Mouse (Mus musculus): ENCODE data around the gene Capn13. TPM values are rescaled to one million over a fixed set of nuclear protein-coding genes. Genes with fewer than 3 reads are reported as not detected.

The Capn13 gene
- polyA plus RNA-seq, 1 experiment, result not detected

GRCm38 (mm10) chr17:73393361-73393760, 7.3 kb downstream of the Capn13 start:
- H3K4me3 ChIP-seq (ENCODE audit: insufficient read depth, low read length), result no peak overlapping the region
- H3K4me1 ChIP-seq (ENCODE audit: control insufficient read depth, insufficient read depth, low read length), result no peaks in the 10 kb centered on the region
- no peak for TF ChIP-seq POLR2A (IDR thresholded peaks at IDR 0.05; ENCODE audit: low read depth, low read length)
- TF ChIP-seq CTCF (IDR thresholded peaks at IDR 0.05; ENCODE audit: borderline replicate concordance, insufficient read depth, low read length), result no peak
- no peak overlapping the region for H3K27ac ChIP-seq (ENCODE audit: insufficient read depth, low read length)

- no peak overlapping the region for H3K4me3 ChIP-seq (ENCODE audit: insufficient read depth, low read length)
- no peak overlapping the region for H3K27ac ChIP-seq (ENCODE audit: insufficient read depth, low read length)
- no peaks in the 10 kb centered on the region for H3K4me1 ChIP-seq (ENCODE audit: control insufficient read depth, insufficient read depth, low read length)
- TF ChIP-seq CTCF (IDR thresholded peaks at IDR 0.05; ENCODE audit: borderline replicate concordance, insufficient read depth, low read length) (no peak), POLR2A (IDR thresholded peaks at IDR 0.05; ENCODE audit: low read depth, low read length) (no peak)
These were observed 8.9 kb downstream of the Capn13 start for GRCm38 (mm10) chr17:73391771-73392170.

DNA sequence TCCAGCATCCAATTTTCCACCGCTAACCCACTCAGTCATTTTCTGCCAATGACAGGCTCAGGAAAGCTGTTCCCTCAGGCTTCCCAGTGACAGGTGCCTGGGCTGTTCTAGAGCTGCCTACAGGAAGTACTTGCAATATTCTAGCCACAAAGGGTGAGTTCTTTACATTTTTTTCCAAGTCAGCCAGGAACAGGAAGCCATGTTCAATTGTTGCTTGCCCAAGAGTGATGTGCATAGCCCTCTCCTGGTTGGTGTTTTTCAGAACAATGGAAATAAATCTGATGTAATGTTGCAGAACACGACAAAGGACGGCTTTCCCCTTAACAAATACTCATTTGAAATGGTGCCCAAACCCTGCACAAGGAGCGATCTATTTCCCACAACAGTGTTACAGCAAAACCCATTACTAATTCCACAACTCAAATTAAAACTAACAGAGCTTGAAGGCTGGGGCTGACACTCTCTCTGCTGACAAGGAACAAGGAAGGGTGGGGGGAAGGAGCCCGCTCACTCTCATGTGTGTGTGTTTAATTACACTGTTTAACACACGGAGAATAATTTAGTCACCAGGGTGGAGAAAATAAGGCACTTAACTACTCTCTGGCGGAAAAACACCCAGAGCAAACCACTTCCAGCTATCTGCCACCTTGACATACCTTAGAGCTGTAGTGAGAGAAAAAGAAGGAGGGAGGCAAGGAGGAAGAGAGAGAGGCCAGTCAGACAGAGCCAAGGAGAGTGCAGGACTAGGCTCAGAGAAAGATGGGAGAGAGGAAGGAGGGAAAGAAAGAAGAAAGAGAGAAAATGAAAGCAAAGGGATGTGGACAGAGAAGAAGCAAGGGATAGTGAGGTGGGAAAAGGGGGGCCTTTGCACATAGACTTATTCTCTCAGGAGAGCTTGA, 10.2 kb downstream of the Capn13 start:
- TF ChIP-seq CTCF (IDR thresholded peaks at IDR 0.05; ENCODE audit: borderline replicate concordance, insufficient read depth, low read length) (no peak), POLR2A (IDR thresholded peaks at IDR 0.05; ENCODE audit: low read depth, low read length) (no peak)
- no peak overlapping the region for H3K27ac ChIP-seq (ENCODE audit: insufficient read depth, low read length)

GRCm38 (mm10) chr17:73389336-73389735, 11.3 kb downstream of the Capn13 start:
- Histone ChIP-seq H3K4me3 (ENCODE audit: insufficient read depth, low read length) (no peak overlapping the region), H3K27ac (ENCODE audit: insufficient read depth, low read length) (no peak overlapping the region), H3K4me1 (ENCODE audit: control insufficient read depth, insufficient read depth, low read length) (no peaks in the 10 kb centered on the region)
- TF ChIP-seq CTCF (IDR thresholded peaks at IDR 0.05; ENCODE audit: borderline replicate concordance, insufficient read depth, low read length) (no peak), POLR2A (IDR thresholded peaks at IDR 0.05; ENCODE audit: low read depth, low read length) (no peak)

More for the DNA sequence above, 10.2 kb downstream of the Capn13 start:
- Histone ChIP-seq H3K4me3 (ENCODE audit: insufficient read depth, low read length) (no peak overlapping the region), H3K4me1 (ENCODE audit: control insufficient read depth, insufficient read depth, low read length) (no peaks in the 10 kb centered on the region)

DNA sequence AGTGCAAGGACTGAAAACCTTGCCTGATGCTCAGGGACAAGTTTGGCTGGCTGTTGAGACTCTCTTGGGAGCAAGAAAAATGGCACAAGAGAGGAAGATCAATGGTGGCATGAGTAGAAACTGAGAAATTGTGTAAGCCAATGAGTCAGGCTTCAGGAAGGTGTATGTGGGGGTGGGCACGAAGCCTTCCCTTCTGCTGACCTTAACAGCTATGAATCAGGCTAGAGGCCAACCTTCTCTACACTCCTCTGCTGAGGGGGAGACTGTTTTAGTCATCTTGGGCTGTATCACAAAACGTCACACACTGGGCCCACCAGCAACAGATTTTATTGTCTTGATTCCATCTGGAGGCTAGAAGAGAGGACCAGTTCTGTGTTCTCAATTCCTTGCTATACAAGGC, 14.1 kb downstream of the Capn13 start:
- H3K4me3 ChIP-seq (ENCODE audit: insufficient read depth, low read length), result no peak overlapping the region
- H3K27ac ChIP-seq (ENCODE audit: insufficient read depth, low read length), result no peak overlapping the region
- TF ChIP-seq POLR2A (IDR thresholded peaks at IDR 0.05; ENCODE audit: low read depth, low read length) (no peak), CTCF (IDR thresholded peaks at IDR 0.05; ENCODE audit: borderline replicate concordance, insufficient read depth, low read length) (no peak)
- H3K4me1 ChIP-seq (ENCODE audit: control insufficient read depth, insufficient read depth, low read length), result no peaks in the 10 kb centered on the region

- no peak overlapping the region for H3K27ac ChIP-seq (ENCODE audit: insufficient read depth, low read length)
- TF ChIP-seq CTCF (IDR thresholded peaks at IDR 0.05; ENCODE audit: borderline replicate concordance, insufficient read depth, low read length) (no peak), POLR2A (IDR thresholded peaks at IDR 0.05; ENCODE audit: low read depth, low read length) (no peak)
- H3K4me1 ChIP-seq (ENCODE audit: control insufficient read depth, insufficient read depth, low read length), result no peaks in the 10 kb centered on the region
- H3K4me3 ChIP-seq (ENCODE audit: insufficient read depth, low read length), result no peak overlapping the region
These were observed 14.7 kb downstream of the Capn13 start for GRCm38 (mm10) chr17:73385940-73386339.

GRCm38 (mm10) chr17:73382327-73383014, 18.2 kb downstream of the Capn13 start:
- TF ChIP-seq POLR2A (IDR thresholded peaks at IDR 0.05; ENCODE audit: low read depth, low read length) (no peak), CTCF (IDR thresholded peaks at IDR 0.05; ENCODE audit: borderline replicate concordance, insufficient read depth, low read length) (no peak)
- Histone ChIP-seq H3K4me3 (ENCODE audit: insufficient read depth, low read length) (no peak overlapping the region), H3K4me1 (ENCODE audit: control insufficient read depth, insufficient read depth, low read length) (no peaks in the 10 kb centered on the region), H3K27ac (ENCODE audit: insufficient read depth, low read length) (no peak overlapping the region)

DNA sequence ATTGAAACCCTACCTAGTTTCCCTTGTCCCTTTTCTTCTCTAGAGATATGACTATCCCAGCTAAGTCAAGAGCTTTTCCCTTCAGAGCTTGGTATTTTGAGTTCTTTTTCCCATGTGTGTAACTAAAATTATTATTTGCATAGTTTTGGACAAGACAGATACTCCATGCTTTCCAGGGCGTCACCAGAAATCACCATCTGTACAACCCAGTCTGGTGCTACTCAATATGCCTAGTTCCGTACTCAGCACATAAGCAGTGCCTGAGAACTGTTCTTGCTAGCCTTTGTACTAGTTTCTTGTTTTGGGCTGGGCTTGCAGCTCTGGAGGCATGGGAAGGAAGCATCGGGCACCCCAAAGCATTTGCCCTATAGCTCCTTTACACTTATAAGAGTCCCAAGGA, 19.0 kb downstream of the Capn13 start:
- Histone ChIP-seq H3K4me1 (ENCODE audit: control insufficient read depth, insufficient read depth, low read length) (no peaks in the 10 kb centered on the region), H3K4me3 (ENCODE audit: insufficient read depth, low read length) (no peak overlapping the region), H3K27ac (ENCODE audit: insufficient read depth, low read length) (no peak overlapping the region)
- no peak for TF ChIP-seq CTCF (IDR thresholded peaks at IDR 0.05; ENCODE audit: borderline replicate concordance, insufficient read depth, low read length)
- no peak for TF ChIP-seq POLR2A (IDR thresholded peaks at IDR 0.05; ENCODE audit: low read depth, low read length)

- Histone ChIP-seq H3K27ac (ENCODE audit: insufficient read depth, low read length) (no peak overlapping the region), H3K4me3 (ENCODE audit: insufficient read depth, low read length) (no peak overlapping the region), H3K4me1 (ENCODE audit: control insufficient read depth, insufficient read depth, low read length) (no peaks in the 10 kb centered on the region)
- TF ChIP-seq CTCF (IDR thresholded peaks at IDR 0.05; ENCODE audit: borderline replicate concordance, insufficient read depth, low read length), result no peak
These were observed 22.7 kb downstream of the Capn13 start for GRCm38 (mm10) chr17:73377778-73378484.
